Mouse (Mus musculus) small intestine, adult 2 months (tissue): ENCODE data around the gene Ikbip. TPM values are rescaled to one million over a fixed set of nuclear protein-coding genes. Genes with fewer than 3 reads are reported as not detected.

ENCODE experiments used
- H3K27ac ChIP-seq: fragments of 200-500 bp; 2 replicates; pipeline ENCODE4 v1.5.1; 2012; ENCODE audit warnings: low read depth, low read length, control low read depth, inconsistent platforms; ENCODE audit not compliant: insufficient read depth
- H3K27me3 ChIP-seq: fragments of 200-500 bp; 2 replicates; pipeline ENCODE4 v1.6.1; 2012; ENCODE audit warnings: mild to moderate bottlenecking, moderate library complexity, low read length, inconsistent platforms; ENCODE audit not compliant: control insufficient read depth, insufficient read depth
- H3K36me3 ChIP-seq: fragments of 200-500 bp; 2 replicates; pipeline ENCODE4 v1.6.1; 2012; ENCODE audit warnings: mild to moderate bottlenecking, low read length, control low read depth, inconsistent platforms; ENCODE audit not compliant: control insufficient read depth, insufficient read depth
- H3K4me1 ChIP-seq: fragments of 200-500 bp; 2 replicates; pipeline ENCODE4 v1.6.1; 2012; ENCODE audit warnings: low read length, inconsistent platforms, mixed read lengths; ENCODE audit not compliant: control insufficient read depth, insufficient read depth, insufficient read length
- H3K4me3 ChIP-seq: fragments of 200-500 bp; 2 replicates; pipeline ENCODE4 v1.5.1; 2012; ENCODE audit warnings: low read depth, mild to moderate bottlenecking, control low read depth, inconsistent platforms, low read length, moderate library complexity
- CTCF ChIP-seq: fragments of 200-500 bp; IDR thresholded peaks from 2 replicates; pipeline ENCODE4 v1.5.1; 2012; ENCODE audit warnings: low read depth, mild to moderate bottlenecking, control low read depth, inconsistent platforms, low read length, moderate library complexity, mixed read lengths; ENCODE audit not compliant: insufficient replicate concordance, insufficient read length; ENCODE audit errors: extremely low read depth
- POLR2A ChIP-seq: fragments of 200-500 bp; IDR thresholded peaks from 2 replicates; pipeline ENCODE4 v1.6.1; 2012; ENCODE audit warnings: low read depth, mild to moderate bottlenecking, control low read depth, inconsistent platforms, low read length, moderate library complexity
- WGBS: fragments of 180-500 bp; shearing (Covaris S2); methylation state at CpG from one replicate; pipeline ENCODE4 v1.1.7; 2018; 5-methylcytosine and 5-hydroxymethylcytosine counted together
- polyA plus RNA-seq: library from polyadenylated mRNA; depleted of rRNA; stranded (reverse); fragments of >200 nt; gene quantifications from 2 replicates; pipeline ENCODE4 v1.2.3, GENCODE M21; 2012; rRNA removed

Ikbip gene
- 0.67 and 0.85 TPM in 2 replicates for polyA plus RNA-seq

DNA sequence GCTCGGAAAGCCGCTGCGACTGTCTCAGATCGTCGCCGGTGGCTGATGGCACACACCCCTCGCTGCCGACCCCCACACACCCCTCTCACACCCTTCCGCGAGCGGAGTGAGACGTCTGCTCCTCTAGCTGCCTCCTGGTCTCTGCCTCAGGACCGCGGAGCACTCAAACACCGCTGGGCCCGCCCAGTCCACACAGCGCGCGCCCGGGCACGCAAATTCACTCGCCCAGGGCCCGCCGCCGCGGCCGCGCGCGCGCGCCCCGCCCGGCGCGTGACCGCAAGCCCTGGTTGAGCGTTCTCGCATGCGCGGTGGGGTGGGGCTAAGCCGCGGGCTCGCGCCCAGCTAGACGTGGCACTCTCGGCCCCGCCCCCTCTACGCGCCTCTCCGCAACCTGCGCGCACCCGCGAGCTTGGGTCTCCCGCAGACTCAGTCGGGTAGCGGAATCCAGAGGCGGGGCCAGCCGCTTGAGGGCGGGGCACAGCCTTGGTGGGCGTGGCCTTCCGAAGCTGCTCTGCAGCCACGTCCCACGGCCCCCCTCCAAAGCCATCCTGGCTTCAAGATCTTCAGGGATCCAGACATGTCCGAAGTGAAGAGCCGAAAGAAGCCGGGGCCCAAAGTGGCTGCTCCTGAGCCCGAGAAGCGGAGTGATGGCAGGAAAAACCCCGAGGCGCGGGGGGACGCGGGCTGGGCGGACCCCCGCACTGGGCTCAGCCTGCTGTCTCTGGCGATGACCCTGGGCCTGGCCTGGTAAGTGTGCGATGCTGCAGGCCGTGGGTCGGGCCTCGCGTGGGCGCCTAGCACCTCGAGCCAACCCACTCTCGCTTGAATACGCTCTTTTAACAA, at the start of gene Ikbip, which contains the start of gene Apaf1:
Gene Ikbip, plus strand, starts transcription at position 391 of the 843 bp plus-strand sequence.
Gene Apaf1, minus strand, starts transcription at position 221 of the 843 bp plus-strand sequence.
- peak; percentile 92 for TF ChIP-seq POLR2A
- TF ChIP-seq CTCF: no peak
- Histone ChIP-seq H3K27me3 (no peaks in the 10 kb centered on the region), H3K36me3 (peaks cover 13% of the 10 kb centered on the region), H3K27ac (peak within 1 kb of the TSS; percentile 85), H3K4me3 (peak within 1 kb of the TSS; percentile 89), H3K4me1 (no peaks in the 10 kb centered on the region)
- under 1% methylated on average over 87 of the region's 87 CpGs for WGBS

DNA sequence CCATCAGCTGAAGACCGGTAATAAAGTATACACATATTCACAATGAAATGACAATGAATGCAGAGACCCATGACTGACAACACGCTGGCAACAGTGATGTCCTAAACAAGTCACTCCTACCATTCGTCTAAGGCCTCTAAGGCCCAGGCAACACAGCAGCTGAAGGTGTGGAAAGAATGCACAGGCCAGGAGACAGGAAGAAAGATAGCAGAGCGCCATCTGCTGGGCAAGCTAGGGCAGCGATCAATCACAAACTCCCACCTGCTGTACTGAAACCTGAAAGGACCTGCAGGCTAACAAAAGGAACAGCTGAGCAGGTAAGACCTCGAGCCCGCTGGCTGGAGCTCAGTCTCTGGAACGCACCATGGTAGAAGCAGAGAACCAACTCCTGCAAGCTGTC, 48.8 kb upstream of the Ikbip start:
- Histone ChIP-seq H3K36me3 (peaks cover 52% of the 10 kb centered on the region), H3K27me3 (no peaks in the 10 kb centered on the region), H3K4me3 (no peak overlapping the region), H3K27ac (no peak overlapping the region), H3K4me1 (no peaks in the 10 kb centered on the region)
- TF ChIP-seq POLR2A (no peak), CTCF (peak; percentile 80; the same call in 1 of the 2 replicates)
- 41% methylated on average over 8 of the region's 8 CpGs for WGBS

DNA sequence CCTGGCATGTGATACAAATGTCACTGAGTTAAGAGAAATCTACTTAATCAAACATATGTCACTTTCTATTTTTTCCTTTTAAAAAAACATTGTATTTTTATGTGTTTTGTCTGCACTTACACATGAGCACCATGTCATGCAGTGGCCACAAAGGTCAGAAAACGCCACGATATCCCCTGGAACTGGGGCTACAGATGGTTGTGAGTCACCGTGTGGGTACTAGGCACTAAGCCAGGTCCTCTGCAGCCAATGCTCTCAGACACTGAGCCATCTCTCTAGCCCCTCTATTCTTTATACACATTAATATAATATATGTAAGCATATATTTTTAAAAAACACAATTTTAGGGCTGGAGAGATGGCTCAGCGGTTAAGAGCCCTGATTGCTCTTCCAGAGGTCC, 33.0 kb upstream of the Ikbip start:
- WGBS: 83% methylated on average over 4 of the region's 4 CpGs

DNA sequence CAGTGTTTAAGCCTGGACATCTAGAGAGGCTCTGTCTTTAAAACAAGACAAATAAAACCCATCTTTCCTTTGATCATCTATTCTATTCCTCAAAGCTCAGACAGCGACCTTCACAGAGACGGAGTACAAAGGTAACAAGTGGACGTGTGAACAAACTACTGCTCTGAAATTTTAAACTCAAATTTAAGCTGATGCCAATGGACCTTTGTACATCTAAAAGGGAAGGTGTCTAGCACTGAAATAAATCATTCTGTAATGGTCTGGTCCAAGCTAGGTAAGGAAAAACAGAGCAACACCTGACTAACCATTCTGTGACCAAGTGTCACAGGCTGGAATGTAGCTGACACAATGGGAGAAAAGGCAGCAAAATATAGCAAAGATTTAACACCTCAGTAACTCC, 31.6 kb upstream of the Ikbip start:
- Histone ChIP-seq H3K4me1 (no peaks in the 10 kb centered on the region), H3K4me3 (no peak overlapping the region), H3K36me3 (peaks cover 64% of the 10 kb centered on the region), H3K27me3 (no peaks in the 10 kb centered on the region), H3K27ac (no peak overlapping the region)
- TF ChIP-seq CTCF: no peak
- TF ChIP-seq POLR2A: no peak
- 94% methylated on average over 3 of the region's 3 CpGs for WGBS

More for the DNA sequence above, 33.0 kb upstream of the Ikbip start:
- Histone ChIP-seq H3K36me3 (peaks cover 59% of the 10 kb centered on the region), H3K27ac (no peak overlapping the region), H3K27me3 (no peaks in the 10 kb centered on the region), H3K4me1 (no peaks in the 10 kb centered on the region), H3K4me3 (no peak overlapping the region)
- TF ChIP-seq POLR2A: no peak
- no peak for TF ChIP-seq CTCF

DNA sequence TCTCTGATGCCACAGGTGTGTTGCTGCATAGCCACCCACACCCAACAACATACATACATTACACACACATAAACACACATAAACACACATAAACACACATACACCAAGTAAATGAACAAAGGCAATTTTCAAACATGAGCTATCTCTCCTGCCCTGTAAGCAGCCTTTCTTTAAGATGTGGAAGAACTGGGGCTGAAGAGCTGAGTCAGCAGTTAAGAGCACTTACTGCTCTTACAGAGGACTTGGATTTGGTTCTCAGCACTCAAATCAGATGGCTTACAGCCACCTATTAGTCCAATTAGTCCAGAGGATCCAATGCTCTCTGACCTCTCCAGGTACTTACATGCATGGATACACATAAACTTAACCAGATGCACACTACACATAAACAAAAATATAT, 30.0 kb upstream of the Ikbip start:
- Histone ChIP-seq H3K27me3 (no peaks in the 10 kb centered on the region), H3K4me3 (no peak overlapping the region), H3K36me3 (peaks cover 60% of the 10 kb centered on the region), H3K27ac (no peak overlapping the region), H3K4me1 (no peaks in the 10 kb centered on the region)
- TF ChIP-seq CTCF (no peak), POLR2A (no peak)

DNA sequence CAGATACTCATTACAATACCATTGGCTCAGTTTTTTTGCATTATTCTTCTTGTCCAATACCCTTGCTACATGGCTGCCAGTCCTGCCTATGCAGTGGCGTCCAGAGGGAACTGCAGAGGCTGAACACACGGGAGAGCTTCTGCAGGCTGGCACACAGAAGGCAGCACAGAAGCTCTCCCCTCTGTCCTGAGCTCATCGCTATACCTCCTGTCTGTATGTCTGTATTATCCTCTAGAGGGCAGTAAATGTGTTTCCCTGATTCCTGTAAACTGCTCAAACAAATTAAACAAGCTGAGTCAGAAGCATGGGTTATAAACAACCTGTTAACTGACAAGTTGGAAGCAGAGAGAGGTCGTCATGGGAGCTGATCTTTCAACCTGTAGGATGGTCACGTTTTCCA, 22.0 kb upstream of the Ikbip start:
- Histone ChIP-seq H3K27me3 (no peaks in the 10 kb centered on the region), H3K36me3 (peaks cover 42% of the 10 kb centered on the region)
- 32% methylated on average over 5 of the region's 5 CpGs for WGBS

DNA sequence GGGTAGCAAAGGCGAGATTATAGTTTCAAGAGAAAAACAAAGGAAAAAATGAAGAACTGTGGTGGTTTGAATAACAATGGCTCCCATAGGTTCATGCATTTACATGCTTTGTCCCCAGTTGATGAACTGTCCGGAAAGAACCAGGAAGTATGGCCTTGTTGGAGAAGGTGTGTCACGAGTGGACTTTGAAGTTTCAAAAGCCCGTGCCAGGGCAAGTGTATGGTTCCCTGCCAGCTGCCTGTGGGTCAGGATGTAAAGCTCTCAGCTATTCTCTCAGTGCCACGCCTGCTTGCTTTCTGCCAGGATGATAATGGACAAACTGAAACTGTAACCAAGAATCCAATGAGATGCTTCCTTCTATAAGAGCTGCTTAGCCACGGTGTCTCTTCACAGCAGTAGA, 20.4 kb upstream of the Ikbip start:
- Histone ChIP-seq H3K27ac (no peak overlapping the region), H3K4me1 (peaks cover 15% of the 10 kb centered on the region; the same call in 1 of the 2 replicates), H3K27me3 (no peaks in the 10 kb centered on the region), H3K36me3 (peaks cover 49% of the 10 kb centered on the region), H3K4me3 (no peak overlapping the region)
- TF ChIP-seq CTCF: no peak
- TF ChIP-seq POLR2A: no peak
- WGBS: 26% methylated on average over 6 of the region's 6 CpGs

More for the DNA sequence above, 22.0 kb upstream of the Ikbip start:
- Histone ChIP-seq H3K4me3 (no peak overlapping the region), H3K27ac (no peak overlapping the region), H3K4me1 (peaks cover 15% of the 10 kb centered on the region; the same call in 1 of the 2 replicates)
- TF ChIP-seq POLR2A: no peak
- TF ChIP-seq CTCF: peak; percentile 36; the same call in 1 of the 2 replicates
